Mouse (Mus musculus) intestine, embryonic 16.5 days (tissue): ENCODE measurements around the gene Cda. TPM values are rescaled to one million over a fixed set of nuclear protein-coding genes. Genes with fewer than 3 reads are reported as not detected.

Experiments used
- ATAC-seq: fragments of 200-750 bp; cut with Nextera tagmentation; 2 replicates; pipeline ENCODE4 v1.8.0; 2017; ENCODE audit warnings: moderate TSS enrichment, moderate library complexity
- H3K27ac ChIP-seq: fragments of 300-500 bp; sonication (generic); 2 replicates; pipeline ENCODE4 v1.5.1; 2014; ENCODE audit warnings: mild to moderate bottlenecking, low read length
- H3K27me3 ChIP-seq: fragments of 300-500 bp; sonication (generic); replicated peaks from 2 replicates; pipeline ENCODE4 v1.6.1; 2014; ENCODE audit warnings: low read length, control low read depth, mixed read lengths; ENCODE audit not compliant: control insufficient read depth, insufficient read depth
- H3K36me3 ChIP-seq: fragments of 300-500 bp; sonication (generic); 2 replicates; pipeline ENCODE4 v1.6.1; 2014; ENCODE audit warnings: low read length, control low read depth; ENCODE audit not compliant: control insufficient read depth, insufficient read depth
- H3K4me1 ChIP-seq: fragments of 300-500 bp; sonication (generic); 2 replicates; pipeline ENCODE4 v1.6.1; 2014; ENCODE audit warnings: low read length, control low read depth, mixed read lengths; ENCODE audit not compliant: control insufficient read depth, insufficient read depth
- H3K4me2 ChIP-seq: fragments of 300-500 bp; sonication (generic); 2 replicates; pipeline ENCODE4 v1.6.1; 2014; ENCODE audit warnings: low read depth, low read length, control low read depth
- H3K4me3 ChIP-seq: fragments of 300-500 bp; sonication (generic); 2 replicates; pipeline ENCODE4 v1.5.1; 2014; ENCODE audit warnings: mild to moderate bottlenecking, low read length
- H3K9ac ChIP-seq: fragments of 300-500 bp; sonication (generic); 2 replicates; pipeline ENCODE4 v1.6.1; 2014; ENCODE audit warnings: low read depth, low read length
- H3K9me3 ChIP-seq: fragments of 300-500 bp; sonication (generic); 2 replicates; pipeline ENCODE4 v1.6.1; 2016; ENCODE audit warnings: low read length, control low read depth; ENCODE audit not compliant: control insufficient read depth
- WGBS: fragments of 180-500 bp; shearing (Covaris S2); extraction: QIAGEN DNeasy Blood & Tissue Kit; methylation state at CpG from one replicate; pipeline ENCODE4 v1.1.7; 2014; 5-methylcytosine and 5-hydroxymethylcytosine counted together
- polyA plus RNA-seq: library from polyadenylated mRNA; unstranded; fragments of >200 nt; fragmentation: Nextera tagmentation; extraction: Ambion mirVana; gene quantifications from 2 replicates; pipeline ENCODE4 v1.2.1, GENCODE M21; 2015

Cda gene
- polyA plus RNA-seq, 1 experiment from 2014 or later = 39.2 TPM

GRCm38 (mm10) chr4:138307739-138308138 is 60.1 kb downstream of the Cda start:
- 85% methylated on average over 12 of the region's 12 CpGs for WGBS
- Histone ChIP-seq H3K4me2 (no peak overlapping the region), H3K27me3 (no peaks in the 10 kb centered on the region), H3K9ac (no peak overlapping the region), H3K36me3 (peaks cover 26% of the 10 kb centered on the region), H3K4me1 (peaks cover 18% of the 10 kb centered on the region), H3K27ac (no peak overlapping the region), H3K9me3 (no peaks in the 10 kb centered on the region), H3K4me3 (no peak overlapping the region)
- ATAC-seq = no peak

GRCm38 (mm10) chr4:138307025-138307424 is 60.8 kb downstream of the Cda start:
- H3K9me3 ChIP-seq = no peaks in the 10 kb centered on the region
- H3K27me3 ChIP-seq = no peaks in the 10 kb centered on the region
- no peak overlapping the region for H3K9ac ChIP-seq
- H3K27ac ChIP-seq = no peak overlapping the region
- H3K4me1 ChIP-seq = peaks cover 18% of the 10 kb centered on the region
- no peak overlapping the region for H3K4me2 ChIP-seq
- 90% methylated on average over 3 of the region's 3 CpGs for WGBS
- peaks cover 25% of the 10 kb centered on the region for H3K36me3 ChIP-seq
- no peak overlapping the region for H3K4me3 ChIP-seq
- ATAC-seq = no peak

GRCm38 (mm10) chr4:138304340-138305104 is 63.3 kb downstream of the Cda start, which contains the start of gene Ddost:
Gene Ddost (plus strand): TSS chr4:138304730.
- peaks cover 9% of the 10 kb centered on the region; the same call in 1 of the 2 replicates for H3K36me3 ChIP-seq
- WGBS = under 1% methylated on average over 64 of the region's 64 CpGs

GRCm38 (mm10) chr4:138303742-138304141 is 64.0 kb downstream of the Cda start:
- Histone ChIP-seq H3K4me3 (peak overlapping the region; percentile 62), H3K9me3 (no peaks in the 10 kb centered on the region), H3K9ac (peak overlapping the region; percentile 74), H3K27ac (peak overlapping the region; percentile 61; the same call in 1 of the 2 replicates), H3K36me3 (peaks cover 7% of the 10 kb centered on the region; the same call in 1 of the 2 replicates), H3K4me2 (peak overlapping the region; percentile 83), H3K27me3 (no peaks in the 10 kb centered on the region), H3K4me1 (peaks cover 18% of the 10 kb centered on the region)
- ATAC-seq = no peak
- WGBS = 12% methylated on average over 18 of the region's 18 CpGs

More at GRCm38 (mm10) chr4:138304340-138305104, 63.3 kb downstream of the Cda start, which contains the start of gene Ddost:
- Histone ChIP-seq H3K9ac (peak within 1 kb of the TSS; percentile 97), H3K9me3 (no peaks in the 10 kb centered on the region), H3K27me3 (no peaks in the 10 kb centered on the region), H3K4me2 (peak within 1 kb of the TSS; percentile 83), H3K4me1 (peaks cover 18% of the 10 kb centered on the region), H3K4me3 (peak within 1 kb of the TSS; percentile 100), H3K27ac (peak within 1 kb of the TSS; percentile 78)
- peak; percentile 99 for ATAC-seq

GRCm38 (mm10) chr4:138303011-138303410 is 64.8 kb downstream of the Cda start:
- Histone ChIP-seq H3K27me3 (no peaks in the 10 kb centered on the region), H3K4me2 (no peak overlapping the region), H3K9ac (no peak overlapping the region), H3K4me3 (no peak overlapping the region), H3K27ac (no peak overlapping the region), H3K4me1 (peaks cover 18% of the 10 kb centered on the region), H3K9me3 (no peaks in the 10 kb centered on the region), H3K36me3 (peaks cover 7% of the 10 kb centered on the region; the same call in 1 of the 2 replicates)
- 83% methylated on average over 3 of the region's 3 CpGs for WGBS
- no peak for ATAC-seq

GRCm38 (mm10) chr4:138301271-138301780 is 66.5 kb downstream of the Cda start:
- 84% methylated on average over 10 of the region's 10 CpGs for WGBS
- H3K27ac ChIP-seq = no peak overlapping the region
- no peak overlapping the region for H3K9ac ChIP-seq

GRCm38 (mm10) chr4:138293949-138294550 is 73.7 kb downstream of the Cda start:
- H3K36me3 ChIP-seq = no peaks in the 10 kb centered on the region
- no peak overlapping the region for H3K4me3 ChIP-seq
- H3K27me3 ChIP-seq = no peaks in the 10 kb centered on the region
- WGBS = 77% methylated on average over 10 of the region's 14 CpGs
- H3K4me1 ChIP-seq = peaks cover 7% of the 10 kb centered on the region; the same call in 1 of the 2 replicates
- no peak overlapping the region for H3K9ac ChIP-seq
- H3K4me2 ChIP-seq = no peak overlapping the region
- H3K9me3 ChIP-seq = peaks cover 5% of the 10 kb centered on the region; the same call in 1 of the 2 replicates
- H3K27ac ChIP-seq = no peak overlapping the region
- no peak for ATAC-seq

More at GRCm38 (mm10) chr4:138301271-138301780, 66.5 kb downstream of the Cda start:
- H3K9me3 ChIP-seq = no peaks in the 10 kb centered on the region
- ATAC-seq = no peak
- H3K36me3 ChIP-seq = no peaks in the 10 kb centered on the region
- H3K27me3 ChIP-seq = no peaks in the 10 kb centered on the region
- peaks cover 18% of the 10 kb centered on the region for H3K4me1 ChIP-seq
- H3K4me2 ChIP-seq = no peak overlapping the region
- no peak overlapping the region for H3K4me3 ChIP-seq

GRCm38 (mm10) chr4:138293261-138293948 is 74.4 kb downstream of the Cda start:
- Histone ChIP-seq H3K4me3 (no peak overlapping the region), H3K4me1 (peaks cover 7% of the 10 kb centered on the region; the same call in 1 of the 2 replicates), H3K9me3 (peaks cover 5% of the 10 kb centered on the region; the same call in 1 of the 2 replicates), H3K36me3 (no peaks in the 10 kb centered on the region), H3K27me3 (no peaks in the 10 kb centered on the region), H3K9ac (no peak overlapping the region), H3K27ac (no peak overlapping the region), H3K4me2 (no peak overlapping the region)
- ATAC-seq = 0 out of 2 replicates have a peak, but pooled peaks have one; percentile 14
- WGBS = 74% methylated on average over 18 of the region's 18 CpGs
